Mouse (Mus musculus) large intestine, adult 2 months (tissue): Measurements from ENCODE around the gene Adamtsl4. TPM values are rescaled to one million over a fixed set of nuclear protein-coding genes. Genes with fewer than 3 reads are reported as not detected.
"Not testable (repeated sequence)": the region's sequence is repeated elsewhere in the genome, so short reads cannot be mapped to it uniquely, and the experiment has no call there.

Experiments
- DNase-seq: peaks from one replicate; pipeline ENCODE4 v3.0.0-alpha.2; 2012; ENCODE audit warnings: low read depth, low spot score
- WGBS: fragments of 180-500 bp; shearing (Covaris S2); methylation state at CpG from one replicate; pipeline ENCODE4 v1.1.7; 2018; 5-methylcytosine and 5-hydroxymethylcytosine counted together
- polyA plus RNA-seq: library from polyadenylated mRNA; depleted of rRNA; stranded (reverse); fragments of >200 nt; gene quantifications from 2 replicates; pipeline ENCODE4 v1.2.3, GENCODE M21; 2012

The Adamtsl4 gene
- polyA plus RNA-seq, 1 experiment, result 5.7 TPM

- no peak for DNase-seq
- WGBS, result 70% methylated on average over 3 of the region's 3 CpGs
Measured at GRCm38 (mm10) chr3:95663969-95664608, 23.6 kb downstream of the Adamtsl4 start.

- WGBS, result 71% methylated on average over 2 of the region's 2 CpGs
- DNase-seq, result no peak
Measured at GRCm38 (mm10) chr3:95663486-95663885, 24.2 kb downstream of the Adamtsl4 start.

- 34% methylated on average over 7 of the region's 7 CpGs for WGBS
Measured at GRCm38 (mm10) chr3:95662724-95663449, 24.8 kb downstream of the Adamtsl4 start.

GRCm38 (mm10) chr3:95661945-95662715 is 25.6 kb downstream of the Adamtsl4 start:
- 4% methylated on average over 7 of the region's 7 CpGs for WGBS
- no peak for DNase-seq

More at GRCm38 (mm10) chr3:95662724-95663449, 24.8 kb downstream of the Adamtsl4 start:
- DNase-seq, result no peak

GRCm38 (mm10) chr3:95660788-95661478 is 26.8 kb downstream of the Adamtsl4 start:
- DNase-seq, result no peak
- 2% methylated on average over 2 of the region's 2 CpGs for WGBS

GRCm38 (mm10) chr3:95659948-95660347 is 27.8 kb downstream of the Adamtsl4 start:
- 1% methylated on average over 8 of the region's 8 CpGs for WGBS
- no peak for DNase-seq

- WGBS, result under 1% methylated on average over 112 of the region's 113 CpGs
- DNase-seq, result no peak
Measured at GRCm38 (mm10) chr3:95658868-95659712, 28.6 kb downstream of the Adamtsl4 start.

- 0% methylated on average over 43 of the region's 43 CpGs for WGBS
- DNase-seq, result no peak
Measured at GRCm38 (mm10) chr3:95658236-95658867, 29.4 kb downstream of the Adamtsl4 start, which contains the start of gene Mcl1. TSS of gene Mcl1 (plus strand) at chr3:95658788.

GRCm38 (mm10) chr3:95657711-95658110 is 30.0 kb downstream of the Adamtsl4 start:
- no peak for DNase-seq
- WGBS, result 65% methylated on average over 3 of the region's 3 CpGs

GRCm38 (mm10) chr3:95657108-95657507 is 30.6 kb downstream of the Adamtsl4 start:
- WGBS, result 83% methylated on average over 3 of the region's 3 CpGs

GRCm38 (mm10) chr3:95655437-95655836 is 32.3 kb downstream of the Adamtsl4 start:
- 59% methylated on average over 5 of the region's 5 CpGs for WGBS
- DNase-seq, result no peak

More at GRCm38 (mm10) chr3:95657108-95657507, 30.6 kb downstream of the Adamtsl4 start:
- no peak for DNase-seq

GRCm38 (mm10) chr3:95654371-95654770 is 33.3 kb downstream of the Adamtsl4 start:
- not testable (repeated sequence) for DNase-seq
- 75% methylated on average over 3 of the region's 3 CpGs for WGBS

- no peak for DNase-seq
- 24% methylated on average over 11 of the region's 11 CpGs for WGBS
Measured at GRCm38 (mm10) chr3:95653473-95654034, 34.2 kb downstream of the Adamtsl4 start.

- no peak for DNase-seq
- 75% methylated on average over 6 of the region's 6 CpGs for WGBS
Measured at GRCm38 (mm10) chr3:95652871-95653270, 34.8 kb downstream of the Adamtsl4 start.

GRCm38 (mm10) chr3:95652204-95652811 is 35.4 kb downstream of the Adamtsl4 start:
- WGBS, result 79% methylated on average over 7 of the region's 7 CpGs
- no peak for DNase-seq

- DNase-seq, result no peak
- 83% methylated on average over 16 of the region's 16 CpGs for WGBS
Measured at GRCm38 (mm10) chr3:95651391-95652203, 36.1 kb downstream of the Adamtsl4 start.

GRCm38 (mm10) chr3:95651033-95651373 is 36.7 kb downstream of the Adamtsl4 start:
- WGBS, result 82% methylated on average over 3 of the region's 3 CpGs
- DNase-seq, result no peak
